Mouse (Mus musculus): Measurements from ENCODE around the gene Lkaaear1.

GRCm38 (mm10) chr2:181716991-181717390 lies 18.7 kb upstream of the Lkaaear1 start:
- no peak for TF ChIP-seq CTCF (conservative IDR thresholded peaks at IDR 0.05; ENCODE audit: insufficient read depth, insufficient read length, low read depth, low read length)
- no peak for TF ChIP-seq POLR2A (IDR thresholded peaks at IDR 0.05; ENCODE audit: low read depth, low read length)

Data from kidney, adult 2 months (tissue).